Mouse (Mus musculus): ENCODE measurements around the gene Rpl31.

Gene Rpl31

GRCm38 (mm10) chr1:39407108-39407507 is 39.5 kb downstream of the Rpl31 start:
- no peak for DNase-seq

GRCm38 (mm10) chr1:39408123-39408522 is 40.5 kb downstream of the Rpl31 start:
- no peak for DNase-seq

- no peak for DNase-seq
Observed at GRCm38 (mm10) chr1:39408668-39409067, 41.0 kb downstream of the Rpl31 start.

- DNase-seq = no peak
Observed at GRCm38 (mm10) chr1:39410085-39410821, 42.6 kb downstream of the Rpl31 start.

GRCm38 (mm10) chr1:39417817-39418216 is 50.2 kb downstream of the Rpl31 start:
- no peak for DNase-seq

GRCm38 (mm10) chr1:39418852-39419251 is 51.2 kb downstream of the Rpl31 start:
- DNase-seq = no peak

- DNase-seq = no peak
Observed at GRCm38 (mm10) chr1:39420987-39421386, 53.3 kb downstream of the Rpl31 start.
